Mouse (Mus musculus): ENCODE measurements at regions not wholly inside any gene's neighbourhood (a gene's known extent, or its start where the extent isn't known, plus 50 kb on each side); places are given as distances from the start of the nearest gene placed in this dataset.

GRCm38 (mm10) chrX:12837821-12838220, 75.9 kb upstream of the Med14 start:
- peak; percentile 28 to 44 for DNase-seq (ENCODE audit: low spot score in 2 of 2)

DNA sequence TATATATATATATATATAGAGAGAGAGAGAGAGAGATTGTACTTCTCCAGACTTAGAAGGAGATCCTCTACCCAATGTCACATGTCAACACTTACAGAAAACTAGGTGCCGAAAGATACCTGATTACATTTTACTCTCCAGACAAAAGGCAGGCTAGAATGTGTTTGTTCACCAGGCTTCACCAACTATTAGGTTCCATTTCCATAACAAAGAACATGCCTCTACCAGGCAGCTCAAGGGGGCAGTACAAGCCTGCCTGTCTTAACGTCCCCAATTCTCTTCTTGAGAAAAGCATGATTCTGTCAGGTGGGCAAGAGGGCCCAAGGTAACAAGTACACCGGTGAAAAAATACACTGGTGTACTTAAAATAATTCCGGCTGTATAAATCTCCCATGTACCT, 72.8 kb upstream of the Med14 start:
- DNase-seq (ENCODE audit: low spot score in 2 of 2), result no peak

- DNase-seq (ENCODE audit: low spot score in 2 of 2), result no peak
Observed at GRCm38 (mm10) chrX:12832709-12833108, 70.8 kb upstream of the Med14 start.

DNA sequence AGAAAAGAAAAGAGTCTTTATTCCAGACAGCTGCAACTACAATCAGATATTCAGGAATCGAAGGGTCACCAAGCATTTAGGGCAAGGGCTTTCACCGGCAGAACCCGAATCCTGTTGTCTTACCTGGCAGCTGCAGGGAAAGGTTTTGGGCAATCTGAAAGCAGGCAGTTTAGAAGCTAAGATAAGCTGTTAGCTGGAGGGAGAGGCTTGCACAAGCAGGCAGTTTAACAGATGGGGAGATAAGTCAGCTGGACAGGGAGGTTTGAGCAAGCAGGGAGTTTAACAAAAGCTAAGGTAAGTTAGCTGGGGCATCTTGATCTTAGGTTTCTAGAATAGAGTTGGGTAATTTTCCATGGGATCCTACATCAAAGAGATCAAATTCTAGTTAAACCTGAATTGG, 67.3 kb upstream of the Med14 start:
- no peak for DNase-seq (ENCODE audit: low spot score in 2 of 2)

- no peak for DNase-seq (ENCODE audit: low spot score in 2 of 2)
Observed at GRCm38 (mm10) chrX:12827299-12827872, 65.5 kb upstream of the Med14 start.

DNA sequence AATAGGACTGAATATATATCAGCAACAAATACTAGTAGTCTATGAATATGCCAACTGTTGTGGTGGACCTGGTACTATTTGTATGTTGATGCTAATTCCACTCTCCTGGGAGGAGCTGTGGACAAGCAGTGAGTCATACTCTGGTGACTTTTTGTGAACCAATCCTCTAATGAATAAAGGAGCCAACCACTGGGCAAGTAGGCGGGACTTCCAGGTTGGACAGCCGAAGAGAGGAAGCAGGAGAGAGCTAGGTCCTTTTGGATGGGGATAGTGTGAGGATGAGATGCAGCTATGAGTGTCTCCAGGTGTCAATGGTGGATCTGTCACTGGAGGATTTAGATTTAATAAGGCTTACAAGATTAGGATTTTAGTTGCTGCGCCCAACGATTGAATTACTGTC, 64.8 kb upstream of the Med14 start:
- DNase-seq (ENCODE audit: low spot score in 2 of 2), result no peak

GRCm38 (mm10) chrX:12825262-12825661, 63.4 kb upstream of the Med14 start:
- peak; percentile 1 to 3 for DNase-seq (ENCODE audit: low spot score in 2 of 2)

GRCm38 (mm10) chrX:12824497-12824896, 62.6 kb upstream of the Med14 start:
- DNase-seq (ENCODE audit: low spot score in 2 of 2), result peak in 1 of 2 experiments; percentile 1

- DNase-seq (ENCODE audit: low spot score in 2 of 2), result no peak
Observed at GRCm38 (mm10) chrX:12822777-12823176, 60.9 kb upstream of the Med14 start.

GRCm38 (mm10) chrX:12813083-12813660, 51.3 kb upstream of the Med14 start:
- DNase-seq (ENCODE audit: low spot score in 2 of 2), result no peak
